Mouse (Mus musculus) neural tube, embryonic 11.5 days (tissue): ENCODE data around the gene Unc93b1. TPM values are rescaled to one million over a fixed set of nuclear protein-coding genes. Genes with fewer than 3 reads are reported as not detected.

Experiments
- polyA plus RNA-seq: library from polyadenylated mRNA; unstranded; fragments of >200 nt; fragmentation: Nextera tagmentation; extraction: Ambion mirVana; gene quantifications from 2 replicates; pipeline ENCODE4 v1.2.1, GENCODE M21; 2014

Unc93b1 gene
- polyA plus RNA-seq, 1 experiment from 2014 or later = 5.3 TPM

Other genes with a start within 250 kb of the Unc93b1 start
- 3.2 and 3.8 TPM in 2 replicates for gene Lrp5, start 248.6 kb upstream of the Unc93b1 start, polyA plus RNA-seq
- gene 1810055G02Rik, start 226.9 kb upstream of the Unc93b1 start, polyA plus RNA-seq = 44.5 and 46.7 TPM in 2 replicates
- gene Kmt5b, start 167.8 kb upstream of the Unc93b1 start, polyA plus RNA-seq = 40.7 and 42.0 TPM in 2 replicates
- 54.4 and 59.5 TPM in 2 replicates for gene Chka, start 83.4 kb upstream of the Unc93b1 start, polyA plus RNA-seq
- 17.3 TPM in 2 replicates for gene Tcirg1, start 28.1 kb upstream of the Unc93b1 start, polyA plus RNA-seq
- gene Ndufs8, start 22.4 kb upstream of the Unc93b1 start, polyA plus RNA-seq = 258 and 266 TPM in 2 replicates
- gene Aldh3b1, start 5.4 kb upstream of the Unc93b1 start, polyA plus RNA-seq = 0.65 and 0.73 TPM in 2 replicates
- not detected in 2 replicates for gene Aldh3b3, start 23.5 kb downstream of the Unc93b1 start, polyA plus RNA-seq
- gene Aldh3b2, start 37.1 kb downstream of the Unc93b1 start, polyA plus RNA-seq = 0.86 and 1.1 TPM in 2 replicates
- gene Acy3, start 51.4 kb downstream of the Unc93b1 start, polyA plus RNA-seq = 2.4 and 3.2 TPM in 2 replicates
- gene Tbx10, start 57.6 kb downstream of the Unc93b1 start, polyA plus RNA-seq = 0.22 TPM in 1 of 2 replicates, not detected in the other
- 20.6 and 20.8 TPM in 2 replicates for gene Nudt8, start 65.4 kb downstream of the Unc93b1 start, polyA plus RNA-seq
- 1.8 and 1.9 TPM in 2 replicates for gene Gm49405, start 65.4 kb downstream of the Unc93b1 start, polyA plus RNA-seq
- 2.7 and 2.8 TPM in 2 replicates for gene Doc2g, start 68.1 kb downstream of the Unc93b1 start, polyA plus RNA-seq
- gene Ndufv1, start 77.6 kb downstream of the Unc93b1 start, polyA plus RNA-seq = 207 and 208 TPM in 2 replicates
- gene Gstp1, start 102.8 kb downstream of the Unc93b1 start, polyA plus RNA-seq = 361 TPM in 2 replicates
- 0.68 and 1.2 TPM in 2 replicates for gene Gstp2, start 110.8 kb downstream of the Unc93b1 start, polyA plus RNA-seq
- not detected in 2 replicates for gene Gstp3, start 124.4 kb downstream of the Unc93b1 start, polyA plus RNA-seq
- not detected in 2 replicates for gene Cabp2, start 146.4 kb downstream of the Unc93b1 start, polyA plus RNA-seq
- gene Cdk2ap2, start 162.0 kb downstream of the Unc93b1 start, polyA plus RNA-seq = 81.3 and 86.7 TPM in 2 replicates
- 9.9 and 13.1 TPM in 2 replicates for gene Pitpnm1, start 164.8 kb downstream of the Unc93b1 start, polyA plus RNA-seq
- gene Aip, start 190.7 kb downstream of the Unc93b1 start, polyA plus RNA-seq = 68.4 and 77.6 TPM in 2 replicates
- gene Gpr152, start 204.6 kb downstream of the Unc93b1 start, polyA plus RNA-seq = not detected in 2 replicates
- gene Cabp4, start 208.8 kb downstream of the Unc93b1 start, polyA plus RNA-seq = 0.11 TPM in 1 of 2 replicates, not detected in the other
- 128 TPM in 2 replicates for gene Coro1b, start 213.4 kb downstream of the Unc93b1 start, polyA plus RNA-seq
- gene Ptprcap, start 218.4 kb downstream of the Unc93b1 start, polyA plus RNA-seq = 0.92 and 1.8 TPM in 2 replicates
- 52.6 and 52.7 TPM in 2 replicates for gene Rps6kb2, start 228.2 kb downstream of the Unc93b1 start, polyA plus RNA-seq
- gene Carns1, start 240.3 kb downstream of the Unc93b1 start, polyA plus RNA-seq = 2.9 and 3.8 TPM in 2 replicates